Mouse (Mus musculus) midbrain, embryonic 11.5 days (tissue): ENCODE data around the gene Crybg1. TPM values are rescaled to one million over a fixed set of nuclear protein-coding genes. Genes with fewer than 3 reads are reported as not detected.

Experiments
- ATAC-seq: fragments of 200-750 bp; cut with Nextera tagmentation; 2 replicates; pipeline ENCODE4 v1.8.0; 2017; ENCODE audit warnings: moderate TSS enrichment, moderate library complexity; ENCODE audit not compliant: low FRiP score
- DNase-seq: peaks from one replicate; pipeline ENCODE4 v3.0.0; 2015; ENCODE audit warnings: low spot score; ENCODE audit errors: missing footprints
- H3K27ac ChIP-seq: fragments of 300-500 bp; sonication (generic); 2 replicates; pipeline ENCODE4 v1.5.1; 2014; ENCODE audit warnings: low read depth, low read length
- H3K27me3 ChIP-seq: fragments of 300-500 bp; sonication (generic); 2 replicates; pipeline ENCODE4 v1.6.1; 2014; ENCODE audit warnings: mild to moderate bottlenecking, low read length, moderate library complexity, mixed read lengths; ENCODE audit not compliant: control insufficient read depth, insufficient read depth
- H3K36me3 ChIP-seq: fragments of 300-500 bp; sonication (generic); 2 replicates; pipeline ENCODE4 v1.6.1; 2014; ENCODE audit warnings: mild to moderate bottlenecking, low read length, moderate library complexity, mixed read lengths; ENCODE audit not compliant: control insufficient read depth, insufficient read depth
- H3K4me1 ChIP-seq: fragments of 300-500 bp; sonication (generic); 2 replicates; pipeline ENCODE4 v1.6.1; 2014; ENCODE audit warnings: low read length; ENCODE audit not compliant: control insufficient read depth, insufficient read depth
- H3K4me2 ChIP-seq: fragments of 300-500 bp; sonication (generic); 2 replicates; pipeline ENCODE4 v1.6.1; 2014; ENCODE audit warnings: mild to moderate bottlenecking, moderate library complexity
- H3K4me3 ChIP-seq: fragments of 300-500 bp; sonication (generic); 2 replicates; pipeline ENCODE4 v1.5.1; 2014; ENCODE audit warnings: low read depth, low read length
- H3K9ac ChIP-seq: fragments of 300-500 bp; sonication (generic); 2 replicates; pipeline ENCODE4 v1.6.1; 2014; ENCODE audit warnings: low read length
- H3K9me3 ChIP-seq: fragments of 300-500 bp; sonication (generic); 2 replicates; pipeline ENCODE4 v1.6.1; 2016; ENCODE audit warnings: low read length; ENCODE audit not compliant: control insufficient read depth
- WGBS: fragments of 180-500 bp; shearing (Covaris S2); extraction: QIAGEN DNeasy Blood & Tissue Kit; methylation state at CpG from one replicate; pipeline ENCODE4 v1.1.7; 2014; 5-methylcytosine and 5-hydroxymethylcytosine counted together
- polyA plus RNA-seq: library from polyadenylated mRNA; unstranded; fragments of >200 nt; fragmentation: Nextera tagmentation; extraction: Ambion mirVana; gene quantifications from 2 replicates; pipeline ENCODE4 v1.2.1, GENCODE M21; 2014

Crybg1 gene
- polyA plus RNA-seq, 1 experiment from 2014 or later: 0.27 TPM

DNA sequence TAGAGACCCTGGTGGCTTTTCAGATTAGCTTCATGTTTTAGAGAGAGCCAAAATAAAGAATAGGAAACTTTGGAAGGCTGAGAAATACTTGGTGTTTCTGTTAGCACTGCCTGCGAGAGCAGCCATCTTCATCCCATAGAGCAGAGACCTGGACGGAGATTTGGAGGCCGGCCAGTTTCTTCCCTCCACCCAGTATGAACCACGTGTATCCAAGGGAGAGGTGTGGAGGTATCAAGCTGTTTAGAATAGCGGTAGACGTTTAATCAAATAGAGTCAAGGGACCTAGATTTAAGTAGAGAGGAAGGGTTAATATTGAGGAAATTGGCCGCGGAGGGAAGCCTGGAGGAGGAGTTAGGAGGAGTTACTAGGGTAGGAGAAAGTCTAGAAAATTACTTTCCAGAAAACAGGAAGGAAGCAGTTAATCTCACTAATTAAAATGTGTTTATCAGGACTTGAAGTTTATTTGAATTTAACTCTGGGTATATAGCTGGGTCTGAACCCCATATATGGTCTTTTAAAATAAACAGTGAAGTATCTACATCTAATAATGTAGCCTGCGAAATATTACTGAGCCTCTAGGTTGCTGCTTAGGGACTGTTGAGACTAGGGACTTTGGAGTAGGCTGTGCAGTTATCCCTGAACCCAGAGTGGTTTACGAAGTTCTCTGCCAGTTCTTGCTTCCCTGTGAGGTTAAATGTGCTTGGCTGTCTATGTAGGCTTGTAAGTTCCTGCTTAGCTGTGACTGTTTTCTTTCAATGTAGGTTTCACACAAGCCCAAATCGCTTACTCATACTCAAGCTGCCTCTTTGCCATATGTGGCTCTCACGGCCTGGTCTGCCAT, 238.4 kb downstream of the Crybg1 start:
- DNase-seq (no peak), ATAC-seq (no peak)
- Histone ChIP-seq H3K4me2 (no peak overlapping the region), H3K9ac (no peak overlapping the region), H3K36me3 (no peaks in the 10 kb centered on the region), H3K4me1 (no peaks in the 10 kb centered on the region), H3K4me3 (no peak overlapping the region), H3K9me3 (no peaks in the 10 kb centered on the region), H3K27me3 (no peaks in the 10 kb centered on the region), H3K27ac (no peak overlapping the region)
- WGBS: 88% methylated on average over 12 of the region's 12 CpGs

- no peak for DNase-seq
- WGBS: 97% methylated on average over 1 of the region's 1 CpGs
Measured at GRCm38 (mm10) chr10:43904569-43904968, 244.1 kb downstream of the Crybg1 start.

DNA sequence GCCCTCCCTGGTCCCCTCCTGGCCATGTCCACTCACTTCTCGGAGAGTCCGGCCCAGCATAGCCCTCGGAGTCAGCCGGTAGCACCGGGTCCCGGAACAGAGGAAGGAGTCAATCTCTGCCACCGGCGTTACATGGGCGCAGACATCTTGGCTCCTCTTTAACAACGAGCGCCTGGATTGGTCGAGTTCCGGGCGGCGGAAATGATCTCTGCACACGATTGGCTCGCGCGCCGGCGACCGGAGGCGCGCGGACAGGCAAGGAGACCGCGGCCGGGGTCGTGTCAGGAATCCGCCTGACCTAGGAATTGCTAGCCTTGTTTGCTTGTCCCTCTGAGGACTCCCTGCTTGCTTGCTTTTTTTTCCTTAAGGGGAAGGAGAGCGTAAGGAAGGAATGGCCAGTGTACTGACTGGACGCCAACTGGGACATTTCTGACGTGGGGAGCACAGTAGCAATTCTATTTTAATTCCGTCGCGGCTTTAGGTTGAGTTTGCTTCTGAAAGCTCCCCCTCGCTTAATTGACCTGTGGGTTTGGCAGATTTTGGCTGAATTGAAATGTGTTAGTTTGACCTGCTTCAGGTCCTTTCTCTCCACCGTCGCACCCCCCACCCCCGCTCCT, 247.0 kb downstream of the Crybg1 start, which contains the start of the genes Qrsl1 and Rtn4ip1:
TSS of gene Qrsl1 (minus strand) at position 168 of the 617 bp plus-strand sequence.
TSS of gene Rtn4ip1 (plus strand) at position 230 of the 617 bp plus-strand sequence.
- no peaks in the 10 kb centered on the region for H3K9me3 ChIP-seq
- H3K27me3 ChIP-seq: no peaks in the 10 kb centered on the region
- under 1% methylated on average over 40 of the region's 40 CpGs for WGBS
- H3K4me1 ChIP-seq: peaks cover 7% of the 10 kb centered on the region; the same call in 1 of the 2 replicates
- peak within 1 kb of the TSS; percentile 59; the same call in 1 of the 2 replicates for H3K27ac ChIP-seq
- DNase-seq (peak; percentile 99), ATAC-seq (peak; percentile 97)
- H3K36me3 ChIP-seq: no peaks in the 10 kb centered on the region
- peak within 1 kb of the TSS; percentile 77 for H3K4me2 ChIP-seq
- peak within 1 kb of the TSS; percentile 77 for H3K9ac ChIP-seq
- peak within 1 kb of the TSS; percentile 74 for H3K4me3 ChIP-seq

More at GRCm38 (mm10) chr10:43904569-43904968, 244.1 kb downstream of the Crybg1 start:
- Histone ChIP-seq H3K4me2 (no peak overlapping the region), H3K9me3 (no peaks in the 10 kb centered on the region), H3K4me3 (no peak overlapping the region), H3K36me3 (no peaks in the 10 kb centered on the region), H3K27ac (no peak overlapping the region), H3K4me1 (peaks cover 7% of the 10 kb centered on the region; the same call in 1 of the 2 replicates), H3K9ac (no peak overlapping the region), H3K27me3 (no peaks in the 10 kb centered on the region)
- no peak for ATAC-seq

DNA sequence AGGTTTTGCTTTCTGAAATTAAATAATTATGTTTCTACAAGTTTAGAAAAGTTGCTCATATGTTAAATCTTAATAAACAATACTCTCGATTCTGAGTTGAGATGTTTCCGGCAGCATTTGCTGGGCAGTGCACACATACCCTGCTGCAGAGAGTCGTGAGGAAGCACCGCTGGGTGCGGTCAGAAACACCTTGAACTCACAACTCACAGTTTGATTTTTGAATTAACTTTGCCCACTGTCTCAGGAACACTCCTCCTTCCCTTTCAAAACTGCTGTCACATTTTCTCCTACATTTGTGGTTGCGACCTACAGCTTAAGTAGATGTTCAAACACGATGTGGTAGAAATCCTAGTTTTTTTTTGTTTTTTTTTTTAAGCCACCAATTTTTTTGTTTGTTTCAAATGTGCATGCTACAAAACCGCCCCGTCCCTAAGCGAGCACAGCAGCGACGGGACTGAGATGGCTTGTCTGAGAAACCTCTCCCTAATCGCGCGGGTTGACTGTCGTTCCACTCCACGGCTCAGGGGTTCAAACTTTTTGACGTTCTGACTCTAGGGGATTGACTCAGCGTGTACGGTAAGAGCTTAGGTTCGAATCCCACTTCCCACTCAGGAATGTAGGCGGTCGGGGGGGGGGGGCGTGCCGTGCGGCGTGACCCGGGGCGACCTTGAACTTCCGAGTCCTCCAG, 247.6 kb downstream of the Crybg1 start:
- WGBS: 8% methylated on average over 30 of the region's 30 CpGs
- Histone ChIP-seq H3K27ac (no peak overlapping the region), H3K36me3 (no peaks in the 10 kb centered on the region), H3K27me3 (no peaks in the 10 kb centered on the region), H3K4me1 (peaks cover 7% of the 10 kb centered on the region; the same call in 1 of the 2 replicates), H3K4me2 (peak overlapping the region; percentile 42), H3K9ac (peak overlapping the region; percentile 77), H3K4me3 (peak overlapping the region; percentile 74), H3K9me3 (no peaks in the 10 kb centered on the region)
- DNase-seq: peak; percentile 85
- no peak for ATAC-seq

Other genes starting within 250 kb of the Crybg1 start
- 26.0 and 30.0 TPM in 2 replicates for gene Qrsl1, start 247.1 kb downstream of the Crybg1 start, polyA plus RNA-seq
- 18.8 and 20.1 TPM in 2 replicates for gene Rtn4ip1, start 247.0 kb downstream of the Crybg1 start, polyA plus RNA-seq
- 59.9 and 60.4 TPM in 2 replicates for gene Atg5, start 119.5 kb upstream of the Crybg1 start, polyA plus RNA-seq